ENCODE assay signal across 8 mouse cellular contexts in the genomic region with DNA sequence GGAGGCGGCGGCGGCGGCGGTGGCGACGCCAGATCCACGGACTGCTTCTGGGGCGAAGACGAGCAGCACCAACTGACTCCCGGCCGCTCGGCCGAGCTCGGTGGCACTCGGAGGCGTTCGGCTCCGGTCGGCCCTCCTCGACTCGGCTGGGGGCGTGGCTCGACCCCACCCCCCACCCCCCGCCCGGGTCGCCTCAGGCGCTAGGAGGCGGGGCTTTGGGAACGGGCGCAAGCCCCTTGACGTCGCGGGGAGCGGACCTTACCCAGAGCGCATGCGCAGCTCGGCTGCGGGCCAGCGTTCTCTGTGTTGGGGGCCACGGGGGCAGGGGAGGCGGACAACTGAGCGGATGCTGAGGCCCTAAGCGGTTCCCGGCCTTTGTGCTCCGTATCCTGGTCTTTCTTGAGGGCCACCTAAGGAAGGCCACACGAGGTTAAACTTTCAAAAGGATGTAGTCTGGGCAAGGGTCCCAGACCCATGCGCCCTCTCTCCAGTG. TPM values are rescaled to one million over a fixed set of nuclear protein-coding genes. Genes with fewer than 3 reads are reported as not detected.
DNase-seq lines count a peak whose midpoint lies in the region; ATAC-seq and TF ChIP-seq lines count a peak whose summit lies in the region.

TSS of gene Zhx3 (minus strand) at position 109 of the 493 bp plus-strand sequence.

- TF ChIP-seq CTCF in embryonic fibroblast, embryonic 13.5 days (IDR thresholded peaks at IDR 0.05; ENCODE audit: borderline replicate concordance, insufficient read depth, low read length), result no peak
- no peak for TF ChIP-seq CTCF in midbrain, postnatal 0 days (IDR thresholded peaks at IDR 0.05)

- peak within 1 kb of the TSS; percentile 83 for H3K27ac ChIP-seq in embryonic fibroblast, embryonic 13.5 days (ENCODE audit: insufficient read depth, low read length)
- H3K27ac ChIP-seq in limb, embryonic 15.5 days, result peak within 1 kb of the TSS; percentile 99
- H3K27ac ChIP-seq in midbrain, postnatal 0 days (ENCODE audit: low read depth, low read length), result peak within 1 kb of the TSS; percentile 96

- peak; percentile 93 for TF ChIP-seq POLR2A in embryonic fibroblast, embryonic 13.5 days (IDR thresholded peaks at IDR 0.05; ENCODE audit: low read depth, low read length)

- peak within 1 kb of the TSS; percentile 69 for H3K4me2 ChIP-seq in limb, embryonic 15.5 days
- H3K4me2 ChIP-seq in midbrain, postnatal 0 days (ENCODE audit: low read depth, low read length, poor library complexity, severe bottlenecking), result peak within 1 kb of the TSS; percentile 72

- no peaks in the 10 kb centered on the region for H3K4me1 ChIP-seq in embryonic fibroblast, embryonic 13.5 days (ENCODE audit: control insufficient read depth, insufficient read depth, low read length)
- H3K4me1 ChIP-seq in limb, embryonic 15.5 days, result peaks cover 13% of the 10 kb centered on the region; the same call in 1 of the 2 replicates
- no peaks in the 10 kb centered on the region; the same call in 1 of the 2 replicates for H3K4me1 ChIP-seq in midbrain, postnatal 0 days (ENCODE audit: insufficient read depth, low read length)

- peak; percentile 94 for DNase-seq in CD4-positive helper T cell, adult 2 months (ENCODE audit: low read depth, low spot score)
- peak; percentile 96 for DNase-seq in brain, adult 2 months (ENCODE audit: low read depth, low spot score)
- peak; percentile 94 to 96 for DNase-seq in heart, adult 9 months (ENCODE audit: low spot score in 2 of 2)
- DNase-seq in kidney, adult 9 months, result peak; percentile 92
- DNase-seq in midbrain, postnatal 0 days (ENCODE audit: low spot score), result peak; percentile 96
- DNase-seq in spleen, postnatal 36 days (ENCODE audit: low spot score in 2 of 2), result peak; percentile 85 to 88

- no peaks in the 10 kb centered on the region for H3K36me3 ChIP-seq in limb, embryonic 15.5 days
- H3K36me3 ChIP-seq in midbrain, postnatal 0 days (ENCODE audit: insufficient read depth, low read length), result no peaks in the 10 kb centered on the region

- H3K27me3 ChIP-seq in limb, embryonic 15.5 days, result no peaks in the 10 kb centered on the region
- H3K27me3 ChIP-seq in midbrain, postnatal 0 days (ENCODE audit: insufficient read depth, low read length), result no peaks in the 10 kb centered on the region

- H3K9ac ChIP-seq in limb, embryonic 15.5 days, result peak within 1 kb of the TSS; percentile 100
- peak within 1 kb of the TSS; percentile 96 for H3K9ac ChIP-seq in midbrain, postnatal 0 days (replicated peaks; ENCODE audit: low read length, poor library complexity, severe bottlenecking)

- peak; percentile 96 for ATAC-seq in limb, embryonic 15.5 days (ENCODE audit: insufficient number of reproducible peaks, low FRiP score, low TSS enrichment, low read depth)
- ATAC-seq in midbrain, postnatal 0 days (ENCODE audit: low FRiP score), result peak; percentile 95

- WGBS in limb, embryonic 15.5 days, result under 1% methylated on average over 31 of the region's 48 CpGs
- under 1% methylated on average over 35 of the region's 48 CpGs for WGBS in midbrain, postnatal 0 days

- peak within 1 kb of the TSS; percentile 77 for H3K4me3 ChIP-seq in embryonic fibroblast, embryonic 13.5 days (ENCODE audit: insufficient read depth, low read length)
- peak within 1 kb of the TSS; percentile 95 for H3K4me3 ChIP-seq in limb, embryonic 15.5 days
- H3K4me3 ChIP-seq in midbrain, postnatal 0 days (ENCODE audit: low read depth, low read length), result peak within 1 kb of the TSS; percentile 89

- no peaks in the 10 kb centered on the region for H3K9me3 ChIP-seq in limb, embryonic 15.5 days
- H3K9me3 ChIP-seq in midbrain, postnatal 0 days (ENCODE audit: low read length), result no peaks in the 10 kb centered on the region

RNA-seq across cellular contexts. Expression of gene Zhx3, which starts in this region (rescaled TPM):
- polyA plus RNA-seq in embryonic fibroblast, embryonic 13.5 days (2011; ENCODE audit: insufficient read length, low read depth, missing spikeins), result 11.7 and 14.1 TPM in 2 replicates
- polyA plus RNA-seq in limb, embryonic 15.5 days (2015; fragmentation: Nextera tagmentation; extraction: Ambion mirVana), result 12.2 and 13.3 TPM in 2 replicates
- total RNA-seq in midbrain, postnatal 0 days (2014; rRNA removed), result 43.9 and 63.9 TPM in 2 replicates
- 17.3 and 18.7 TPM in 2 replicates for polyA plus RNA-seq in midbrain, postnatal 0 days (2015; fragmentation: Nextera tagmentation; extraction: Ambion mirVana)

Comparison
In these comparisons a context has a peak if more than half of its experiments do, and no peak if none do; other contexts are left out.
1. Peak in every context shown above with its lines: DNase-seq, ATAC-seq, H3K4me3 ChIP-seq and H3K27ac ChIP-seq.